Mouse (Mus musculus) lung, postnatal 10 days (tissue): Measurements from ENCODE around the gene Timm29.

Experiments
- DNase-seq: peaks from one replicate; pipeline ENCODE4 v3.0.0; 2021

Gene Timm29

DNA sequence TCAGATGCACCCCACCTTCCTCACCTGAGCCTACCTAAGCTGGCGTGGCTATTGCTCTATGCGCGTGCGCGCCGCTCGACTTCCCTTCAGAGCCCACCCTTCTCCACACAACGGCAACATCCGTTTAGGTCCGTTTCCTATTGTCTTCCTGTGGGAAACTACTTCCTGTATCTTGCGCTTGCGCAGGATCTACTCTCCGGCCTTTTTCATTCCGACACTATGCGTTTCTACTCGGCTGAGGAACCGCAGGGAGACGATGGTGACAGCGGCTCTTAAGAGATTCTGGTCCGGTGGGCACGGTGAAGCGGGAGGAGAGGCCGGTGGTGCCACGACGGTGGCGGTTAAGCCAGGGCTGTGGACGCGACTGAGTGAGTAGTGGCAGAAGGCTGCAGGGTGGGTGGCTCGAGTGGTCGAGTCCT lies at the start of gene Timm29, which contains the start of gene Yipf2:
Gene Timm29 (plus strand): TSS at position 20 of the 419 bp plus-strand sequence.
Gene Yipf2 (minus strand): TSS at position 126 of the 419 bp plus-strand sequence.
- peak; percentile 95 for DNase-seq

DNA sequence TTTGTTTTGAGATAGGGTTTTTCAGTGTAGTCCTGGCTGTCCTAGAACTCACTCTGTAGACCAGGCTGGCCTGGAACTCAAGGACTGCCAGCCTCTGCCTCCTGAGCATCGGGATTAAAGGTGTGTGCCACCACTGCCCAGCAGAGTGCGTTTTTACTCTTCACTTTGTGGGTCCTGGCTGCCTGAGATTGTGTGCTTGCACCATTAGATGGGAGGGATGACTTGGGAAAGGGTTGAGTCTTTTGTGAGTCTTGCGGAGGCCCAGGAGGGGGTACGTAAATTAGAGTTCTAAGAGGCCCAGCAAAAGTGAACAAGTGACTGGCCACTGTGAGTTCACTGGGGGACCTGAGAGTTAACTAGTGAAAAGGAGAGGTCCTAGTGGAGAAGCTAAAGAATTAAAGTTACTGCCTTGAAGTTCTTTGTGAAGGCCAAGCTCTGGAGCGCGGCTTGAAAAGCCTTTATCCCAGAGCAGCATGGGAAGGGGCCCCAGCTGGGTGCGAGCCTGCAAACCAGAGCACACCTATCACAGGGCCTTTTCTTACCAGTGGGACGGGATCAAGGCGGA lies 47.1 kb upstream of the Timm29 start:
- DNase-seq: peak; percentile 17

DNA sequence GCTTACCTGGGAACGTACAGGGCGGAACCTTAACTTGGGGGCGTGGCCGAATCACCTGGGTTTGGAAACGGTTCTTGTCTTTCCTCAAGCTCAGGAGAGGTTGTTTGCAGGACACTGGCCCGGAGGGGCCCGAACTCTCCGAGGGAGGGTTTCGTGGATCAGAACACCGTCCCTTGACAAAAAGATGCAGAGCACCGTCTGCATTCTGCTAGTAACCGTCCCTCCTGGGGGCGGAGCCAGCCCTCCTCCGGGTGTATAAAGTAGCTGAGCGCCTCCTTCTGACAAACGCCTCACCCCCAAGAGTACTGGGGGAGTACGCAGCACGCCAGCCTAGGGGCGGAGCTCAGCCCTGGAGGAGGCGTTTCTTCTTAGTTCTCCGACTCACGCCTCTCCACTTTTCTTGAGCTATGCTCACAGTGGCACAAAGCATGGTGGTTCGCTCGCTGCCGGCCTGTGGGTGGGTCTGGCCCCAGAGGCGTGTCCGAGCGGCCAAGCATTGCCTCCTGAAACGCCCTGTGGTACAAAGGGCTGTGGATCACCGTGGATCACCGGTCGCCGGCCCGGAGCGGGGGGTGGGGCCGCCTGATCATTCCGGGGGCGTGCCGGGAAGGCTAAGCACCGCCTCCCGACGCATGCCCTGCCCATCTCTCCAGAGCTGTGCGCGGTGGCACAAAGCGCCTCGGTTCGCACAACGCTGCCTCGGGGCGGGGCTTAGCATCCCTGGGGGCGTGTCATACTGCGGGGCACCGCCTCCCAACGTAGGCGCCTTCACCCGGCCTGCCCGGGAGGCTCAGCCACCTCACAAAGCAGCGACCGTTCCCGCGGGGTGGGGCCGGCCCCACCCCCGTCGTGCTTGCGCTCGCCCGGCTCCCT lies 46.4 kb upstream of the Timm29 start:
- DNase-seq: peak; percentile 100

DNA sequence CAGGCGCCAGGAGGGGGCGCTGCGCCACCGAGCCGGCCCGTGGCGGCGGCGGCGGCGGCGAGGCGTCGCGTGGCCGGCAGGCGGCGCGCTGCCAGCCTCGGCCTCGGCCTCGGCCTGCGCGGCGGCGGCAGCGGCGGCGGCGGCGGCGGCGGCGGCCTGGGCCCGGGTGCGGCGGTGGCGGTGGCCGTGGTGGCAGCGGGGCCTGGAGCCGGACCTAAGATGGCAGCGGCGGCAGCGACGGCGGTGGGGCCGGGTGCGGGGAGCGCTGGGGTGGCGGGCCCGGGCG lies 45.8 kb upstream of the Timm29 start, which contains the start of gene Carm1:
Gene Carm1 (plus strand): TSS at position 106 of the 286 bp plus-strand sequence.
- DNase-seq: no peak

DNA sequence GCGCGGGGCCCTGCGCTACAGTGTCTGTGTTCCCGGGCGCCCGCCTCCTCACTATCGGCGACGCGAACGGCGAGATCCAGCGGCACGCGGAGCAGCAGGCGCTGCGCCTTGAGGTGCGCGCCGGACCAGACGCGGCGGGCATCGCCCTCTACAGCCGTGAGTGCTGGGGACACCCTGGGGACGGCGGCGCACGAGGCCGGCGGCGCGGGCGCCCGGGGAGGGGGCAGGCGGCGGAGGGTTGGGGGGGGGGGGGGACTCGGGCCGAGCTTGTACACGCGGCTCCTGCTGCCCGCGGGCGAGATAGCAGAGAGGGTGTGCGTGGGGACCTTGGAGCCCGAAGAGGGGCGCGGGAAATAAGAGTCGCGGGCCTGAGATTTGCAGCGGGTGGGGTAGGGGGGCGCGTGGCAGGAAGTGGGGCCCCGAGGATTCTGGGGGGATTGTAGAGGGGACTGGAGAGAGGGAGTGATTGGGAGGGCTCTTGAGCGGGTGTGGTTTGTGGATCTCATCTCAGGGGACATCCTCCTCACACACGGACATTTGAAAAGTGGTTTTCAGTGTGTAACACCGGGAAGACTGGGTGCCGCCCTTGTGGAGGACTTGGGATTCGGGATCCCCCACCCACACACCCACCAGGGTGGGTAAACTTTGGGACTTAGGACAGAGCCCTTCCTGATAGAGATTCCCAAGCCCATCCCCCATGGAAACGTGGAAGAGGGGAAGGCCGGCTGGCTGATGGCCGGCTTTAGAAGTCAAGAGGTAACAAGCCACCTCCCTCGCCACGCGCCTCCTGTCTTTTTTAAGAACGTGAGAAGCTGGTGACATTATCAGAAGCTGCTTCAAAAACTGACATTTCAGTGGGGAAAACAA lies 45.2 kb upstream of the Timm29 start:
- DNase-seq: peak; percentile 70

DNA sequence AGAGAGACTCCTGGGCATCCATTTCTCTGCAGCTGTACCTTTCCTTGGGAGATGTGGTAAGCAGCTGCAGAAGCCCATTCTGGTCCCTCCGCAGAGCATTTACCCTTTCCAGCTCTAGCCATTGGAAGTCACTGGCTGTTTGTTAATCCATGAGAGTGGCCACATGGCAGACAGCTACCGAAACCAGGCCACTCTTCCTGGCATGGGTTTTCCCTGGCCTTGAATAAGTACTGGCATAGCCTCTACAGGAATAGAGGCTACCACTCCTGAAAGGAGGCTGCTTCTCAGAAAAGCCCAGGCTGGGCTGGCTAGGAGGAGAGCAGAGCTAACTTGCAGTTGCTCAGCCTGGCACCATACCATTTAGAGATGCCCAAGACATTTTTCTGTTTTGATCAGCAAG lies 41.5 kb upstream of the Timm29 start:
- DNase-seq: no peak

DNA sequence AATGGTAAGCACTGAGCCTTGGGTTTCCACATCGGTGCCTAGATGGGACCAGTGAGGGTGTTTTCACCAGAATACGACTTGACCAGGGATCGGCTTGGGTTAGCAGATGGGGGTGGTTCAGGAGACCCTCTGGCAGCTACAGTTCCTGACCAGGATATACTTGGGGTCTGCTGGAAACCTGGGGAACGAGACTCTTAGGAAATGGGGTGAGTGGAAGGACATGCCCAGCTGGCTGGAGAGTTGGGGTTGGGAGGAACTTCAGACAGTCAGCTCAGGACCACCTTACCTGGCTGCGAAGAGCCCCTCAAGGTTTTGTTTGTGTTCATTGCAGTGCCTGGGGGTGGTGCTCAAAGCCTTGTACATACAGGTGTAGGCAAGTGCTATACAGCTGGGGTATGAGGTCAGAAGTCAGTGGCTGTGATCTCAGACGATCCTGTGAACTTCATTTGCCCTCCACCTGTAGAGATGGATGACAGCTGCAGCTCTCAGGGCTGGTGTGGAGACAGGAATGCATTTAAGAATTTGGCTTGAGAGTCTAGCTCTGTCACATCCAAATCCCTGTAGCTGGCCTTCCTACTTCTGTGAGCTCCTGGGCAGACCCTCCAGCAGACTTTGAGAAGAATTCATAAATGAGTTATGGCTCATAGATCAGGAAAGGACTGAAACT lies 38.8 kb upstream of the Timm29 start:
- no peak for DNase-seq

DNA sequence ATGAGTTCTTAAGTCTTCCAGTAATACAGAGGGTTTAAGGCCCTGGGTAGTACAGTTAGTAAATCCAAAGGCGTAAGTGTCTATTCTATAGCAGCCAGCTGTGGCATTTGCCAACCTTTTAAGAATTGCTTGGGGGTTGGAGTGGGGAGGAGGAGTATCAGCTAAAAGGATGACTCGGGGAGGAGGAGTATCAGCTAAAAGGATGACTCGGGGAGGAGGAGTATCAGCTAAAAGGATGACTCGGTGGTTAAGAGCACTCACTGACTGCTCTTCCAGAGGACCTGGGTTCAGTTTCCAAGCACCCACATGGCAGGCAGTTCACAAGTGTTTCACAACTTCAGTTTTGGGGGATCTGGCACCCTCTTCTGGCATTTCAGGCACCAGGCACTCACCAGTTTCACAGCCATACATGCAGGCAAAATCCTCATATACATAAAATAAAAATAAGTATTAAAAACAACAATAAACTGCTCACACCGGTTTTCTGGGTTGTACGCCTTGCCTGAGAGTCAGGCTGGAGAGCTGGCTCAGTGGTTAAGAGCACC lies 37.3 kb upstream of the Timm29 start:
- no peak for DNase-seq

DNA sequence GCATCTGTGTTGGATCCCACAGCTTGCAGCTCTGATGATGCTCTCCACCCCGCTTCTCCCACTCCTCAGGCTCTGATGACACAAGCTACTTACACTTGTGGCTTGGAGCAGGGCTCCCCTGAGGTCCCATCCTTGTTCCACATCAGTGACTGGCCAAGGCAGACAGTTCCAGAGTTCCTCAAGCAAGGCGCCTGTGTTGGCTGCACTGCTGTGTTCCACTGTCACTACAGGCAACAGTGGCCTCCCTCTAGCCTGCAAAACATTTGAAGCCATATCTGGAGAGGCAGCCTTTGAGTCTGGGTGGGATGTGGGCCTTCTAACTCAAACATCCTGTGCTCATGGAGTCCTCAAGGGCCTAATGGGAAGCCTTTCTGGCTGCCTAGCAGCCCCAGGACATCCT lies 35.5 kb upstream of the Timm29 start:
- peak; percentile 70 for DNase-seq

DNA sequence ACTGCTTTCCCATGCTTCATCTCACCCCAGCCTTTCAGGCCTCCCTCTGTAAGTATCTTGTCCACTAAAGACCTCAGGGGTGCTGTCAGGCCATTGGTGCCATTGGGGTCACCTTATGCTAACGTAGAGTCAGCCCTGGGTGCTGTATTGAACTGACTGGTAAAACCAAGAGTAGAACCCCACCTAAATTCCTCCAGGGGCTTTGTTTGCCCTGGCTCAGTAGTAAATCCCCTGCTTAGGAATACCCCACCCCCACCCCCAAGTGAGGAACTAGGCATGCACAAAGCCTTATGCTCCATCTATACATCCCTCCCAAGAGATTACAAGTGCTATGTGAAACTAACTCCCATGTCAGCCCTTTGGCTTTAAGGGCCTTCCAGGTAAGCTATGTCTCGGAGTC lies 35.0 kb upstream of the Timm29 start:
- DNase-seq: no peak

DNA sequence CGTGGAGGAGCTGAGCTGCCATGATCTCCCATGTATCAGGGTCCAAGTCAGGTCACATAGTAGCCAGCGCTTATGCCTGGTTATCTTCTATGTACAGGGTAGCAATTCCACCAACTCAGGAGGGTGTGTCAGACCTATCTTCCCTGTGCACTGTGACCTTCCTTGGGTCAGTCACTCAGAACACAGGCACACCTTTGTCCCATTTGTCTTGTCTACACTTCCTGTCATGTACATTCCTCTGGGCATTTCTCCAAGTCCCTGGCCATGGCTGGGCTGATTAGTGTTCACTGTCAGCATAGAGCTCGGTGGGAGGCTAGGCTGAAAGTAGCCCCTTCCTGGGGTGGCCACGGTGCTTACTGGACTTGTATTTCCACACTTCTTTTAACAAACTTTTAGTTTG lies 34.2 kb upstream of the Timm29 start:
- DNase-seq: peak; percentile 28

DNA sequence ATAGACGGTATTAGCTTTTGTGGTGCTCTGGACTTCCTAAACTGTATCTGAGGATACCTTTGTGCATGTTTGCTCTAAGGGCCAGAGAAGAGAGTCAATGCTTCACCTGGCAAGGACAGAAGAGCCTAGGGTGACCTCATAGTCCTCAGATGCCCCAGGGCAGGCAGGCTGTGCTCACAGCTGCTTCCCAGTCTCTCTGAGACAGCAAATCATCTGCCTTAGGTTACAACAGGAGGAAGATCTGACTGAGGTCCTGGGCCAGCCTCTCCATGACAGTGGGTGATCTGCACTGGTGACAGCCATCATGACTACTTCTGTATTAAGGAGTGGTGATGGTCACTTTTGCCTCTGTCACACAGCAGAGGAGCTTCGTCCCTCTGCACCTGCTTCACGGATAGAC lies 33.4 kb upstream of the Timm29 start:
- DNase-seq: no peak

DNA sequence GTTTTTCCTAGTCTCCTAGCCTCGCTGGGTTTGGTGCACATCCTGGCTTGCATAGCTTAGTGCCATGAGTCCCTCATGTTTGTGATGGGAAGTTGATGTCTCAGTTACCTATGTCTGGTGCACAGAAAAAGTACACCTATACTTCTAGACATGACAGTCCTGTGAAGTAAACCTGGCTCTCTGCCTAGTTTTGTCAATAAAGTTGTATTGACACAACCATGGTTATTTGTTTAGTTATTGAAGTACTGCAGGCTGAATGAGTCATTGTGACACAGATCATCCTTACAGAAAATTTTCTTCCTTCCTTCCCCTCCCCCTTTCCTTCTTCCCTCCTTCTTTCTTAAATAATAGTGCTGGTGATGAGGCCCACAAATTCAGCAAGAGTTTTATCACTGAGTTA lies 28.1 kb upstream of the Timm29 start:
- DNase-seq: no peak

DNA sequence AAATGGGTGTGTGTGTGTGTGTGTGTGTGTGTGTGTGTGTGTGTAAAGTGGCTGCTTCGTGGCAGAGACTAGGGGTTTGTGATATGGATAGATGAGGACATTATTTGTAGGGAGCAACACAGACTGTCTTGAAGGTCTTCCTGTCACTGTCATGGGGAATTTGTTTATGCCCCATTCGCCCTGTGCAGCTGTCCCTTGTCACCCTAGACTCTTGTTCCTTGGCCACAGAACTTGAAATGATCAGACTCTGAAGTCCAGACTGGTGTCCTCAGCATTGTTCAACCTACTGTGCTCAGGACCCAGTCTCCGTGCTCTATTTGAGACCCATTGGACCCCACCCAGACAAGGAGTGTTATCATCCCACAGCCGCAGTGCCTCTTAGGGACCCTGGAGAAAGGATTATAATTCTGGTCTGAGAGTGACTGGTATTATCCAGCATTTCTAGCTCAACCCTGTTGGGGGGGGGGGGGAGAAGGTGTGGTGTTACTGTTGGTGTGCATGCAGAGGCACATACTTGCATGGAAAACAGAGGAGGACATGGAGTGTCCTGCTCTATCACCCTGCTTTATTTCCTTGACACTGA lies 27.4 kb upstream of the Timm29 start:
- no peak for DNase-seq

DNA sequence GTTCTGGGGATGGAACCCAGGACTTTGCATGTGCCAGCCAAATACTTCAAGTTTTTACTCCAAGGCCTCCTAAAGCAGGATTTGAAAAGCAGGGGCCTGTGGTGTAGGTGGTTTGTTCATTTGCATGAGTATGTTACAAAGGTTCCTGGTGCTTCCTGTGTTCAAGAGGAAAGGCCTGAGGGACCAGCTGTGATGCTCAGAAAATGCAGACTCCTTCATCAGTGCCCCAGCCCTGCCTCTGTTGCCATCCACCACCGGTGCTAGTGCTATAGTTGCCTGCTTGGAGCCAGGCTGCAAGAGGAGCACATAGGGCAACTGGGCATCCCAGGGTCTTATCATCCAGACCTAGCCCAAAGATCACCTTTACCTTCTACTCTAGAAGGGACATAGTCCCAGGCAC lies 26.0 kb upstream of the Timm29 start:
- no peak for DNase-seq

DNA sequence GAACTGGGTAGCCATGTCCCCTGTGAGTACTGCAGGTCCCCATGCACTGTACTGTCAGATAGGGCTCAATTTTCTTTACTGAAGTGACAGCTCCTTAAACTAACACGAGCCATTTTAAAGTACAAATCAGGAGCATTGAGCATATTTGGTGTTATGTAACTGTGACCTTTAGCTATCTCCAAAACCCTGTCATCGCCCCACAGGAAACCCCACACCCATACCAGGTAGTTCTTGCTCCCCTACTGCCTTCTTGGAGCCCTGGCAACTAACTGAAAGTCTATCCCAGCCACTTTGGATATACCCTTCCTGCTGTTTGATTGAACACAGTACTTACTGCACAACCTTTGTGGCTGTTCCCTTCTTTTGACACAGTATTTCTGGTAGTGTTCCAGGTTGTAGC lies 25.5 kb upstream of the Timm29 start:
- DNase-seq: no peak

DNA sequence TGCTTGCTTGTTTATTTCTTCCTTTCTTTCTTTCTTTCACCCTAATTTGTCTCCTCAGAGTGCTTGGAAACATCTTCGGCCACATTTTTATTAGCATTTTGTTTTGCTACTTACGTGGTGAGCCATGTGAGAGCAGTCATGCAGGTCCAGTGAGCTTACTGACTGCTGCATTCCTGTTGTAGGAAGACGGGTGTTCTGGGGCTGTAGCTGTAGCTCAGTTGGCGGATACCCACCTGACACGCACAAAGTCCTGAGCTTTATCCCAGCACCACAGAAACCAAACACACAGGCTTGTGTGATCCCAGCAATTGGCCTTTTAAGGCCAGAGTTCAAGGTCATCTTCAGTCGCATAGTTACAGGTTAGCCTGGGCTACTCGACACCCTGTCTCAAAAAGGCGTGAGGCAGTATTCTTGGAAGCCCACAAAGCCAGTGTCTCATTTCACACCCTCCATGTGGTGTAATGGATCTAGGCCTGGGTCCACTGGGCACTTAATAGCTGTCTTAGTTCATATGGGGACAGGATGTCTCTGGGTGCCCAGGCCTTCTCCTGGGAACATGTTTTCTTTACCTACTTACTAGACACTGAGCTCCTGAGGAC lies 23.8 kb upstream of the Timm29 start:
- DNase-seq: no peak

DNA sequence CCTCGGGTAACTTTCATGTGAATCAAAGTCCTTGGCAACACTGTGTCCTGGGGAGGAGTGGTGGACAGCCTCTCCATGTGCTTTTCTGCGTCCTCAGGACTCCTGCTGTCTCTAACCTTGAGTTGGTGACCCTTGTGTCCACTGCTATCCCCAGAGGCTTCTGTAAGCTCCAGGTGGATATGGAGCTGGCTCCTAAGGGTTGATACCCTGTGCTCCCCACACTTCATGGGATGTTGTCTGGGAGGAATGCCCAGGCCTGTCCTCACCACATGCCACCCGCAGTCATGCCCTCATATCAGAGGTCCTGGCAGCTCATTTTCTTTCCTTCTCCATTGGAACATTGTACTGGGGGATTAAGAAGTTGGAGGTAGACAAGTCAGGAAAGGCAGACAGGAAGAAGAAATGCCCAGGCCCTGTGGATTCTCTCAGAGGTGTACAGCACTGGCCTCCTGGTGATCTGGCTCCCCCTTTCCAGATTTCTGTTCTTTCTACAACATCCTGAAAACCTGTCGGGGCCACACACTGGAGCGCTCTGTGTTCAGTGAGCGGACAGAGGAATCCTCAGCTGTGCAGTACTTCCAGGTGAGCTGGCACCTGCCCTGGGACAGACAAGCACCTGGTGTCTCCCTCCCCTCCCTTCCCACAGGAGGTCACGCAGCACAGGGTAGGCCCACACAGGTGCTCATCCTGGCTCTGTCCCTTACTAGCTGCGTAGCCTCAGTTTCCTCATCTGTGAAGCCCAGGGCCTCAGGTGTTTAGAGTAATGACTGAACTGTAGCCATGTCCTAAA lies 18.3 kb upstream of the Timm29 start:
- DNase-seq: no peak

DNA sequence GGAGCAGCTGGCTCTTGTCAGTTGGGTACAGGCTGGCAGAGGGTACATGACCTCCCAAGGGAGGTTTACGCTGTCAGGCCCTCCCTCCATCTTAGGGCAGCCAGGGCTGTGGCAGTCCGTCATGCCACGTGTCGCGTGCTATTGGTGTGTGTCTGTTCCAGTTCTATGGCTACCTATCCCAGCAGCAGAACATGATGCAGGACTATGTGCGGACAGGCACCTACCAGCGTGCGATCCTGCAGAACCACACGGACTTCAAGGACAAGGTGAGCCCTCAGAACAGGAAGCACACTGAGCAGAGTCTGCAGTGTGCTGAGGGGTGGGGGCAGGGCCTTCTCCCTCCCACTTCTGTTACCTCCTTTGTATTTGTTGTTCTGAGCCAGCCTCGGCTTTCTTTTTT lies 17.3 kb upstream of the Timm29 start:
- no peak for DNase-seq

DNA sequence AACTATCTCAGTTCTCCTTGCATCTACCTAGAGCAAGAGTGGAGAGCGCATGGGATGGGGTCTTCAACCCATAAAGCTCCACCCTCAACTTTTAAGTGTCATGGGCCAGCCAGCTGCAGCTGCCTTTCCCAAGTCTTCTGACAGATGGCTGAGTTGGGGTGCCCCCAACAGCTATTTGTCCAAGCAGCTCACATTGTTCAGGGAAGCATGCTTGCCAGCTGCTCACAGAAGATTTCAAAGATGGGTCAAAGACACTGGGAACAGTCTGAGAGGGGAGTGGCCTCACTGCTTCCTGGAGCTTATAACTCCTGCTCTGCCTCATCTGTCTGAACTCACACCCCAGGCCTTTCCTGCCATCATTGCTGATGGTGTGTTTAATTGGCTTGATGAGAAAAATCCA lies 16.2 kb upstream of the Timm29 start:
- DNase-seq: peak; percentile 27

DNA sequence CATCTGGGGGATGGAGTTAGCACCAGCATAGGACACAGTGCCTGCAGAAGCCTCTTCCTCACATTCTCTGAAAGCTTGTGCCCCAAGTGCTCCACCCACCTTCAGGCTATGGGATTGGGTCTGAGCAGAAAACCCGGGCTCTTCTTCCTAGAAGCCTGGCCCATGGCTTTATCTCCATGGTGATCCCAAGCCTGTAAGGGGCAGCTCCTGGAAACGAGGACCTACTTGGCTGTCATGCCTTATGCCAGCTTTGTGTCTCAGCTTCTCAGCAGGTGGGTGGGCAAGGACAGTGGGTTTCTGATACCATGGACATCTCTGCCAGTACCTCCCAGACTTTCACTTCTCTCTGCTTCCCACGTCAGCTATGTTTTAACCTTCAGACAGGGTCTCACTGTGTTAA lies 14.3 kb upstream of the Timm29 start:
- DNase-seq: no peak
